Mouse (Mus musculus) kidney, adult 2 months (tissue): Measurements from ENCODE around the gene Ckmt2. TPM values are rescaled to one million over a fixed set of nuclear protein-coding genes. Genes with fewer than 3 reads are reported as not detected.

ENCODE experiments used
- DNase-seq: peaks from one replicate; pipeline ENCODE4 v3.0.0; 2021
- H3K27ac ChIP-seq: fragments of 200-500 bp; 2 replicates; pipeline ENCODE4 v1.5.1; 2012; ENCODE audit warnings: low read depth, low read length, control low read depth, inconsistent platforms; ENCODE audit not compliant: insufficient read depth
- H3K27me3 ChIP-seq: fragments of 200-500 bp; replicated peaks from 2 replicates; pipeline ENCODE4 v1.6.1; 2012; ENCODE audit warnings: mild to moderate bottlenecking, moderate library complexity, low read length, inconsistent platforms; ENCODE audit not compliant: control insufficient read depth, insufficient read depth
- H3K36me3 ChIP-seq: fragments of 200-500 bp; 2 replicates; pipeline ENCODE4 v1.6.1; 2012; ENCODE audit warnings: mild to moderate bottlenecking, moderate library complexity, low read length, inconsistent platforms; ENCODE audit not compliant: control insufficient read depth, insufficient read depth
- H3K4me1 ChIP-seq: fragments of 200-500 bp; 2 replicates; pipeline ENCODE4 v1.6.1; 2011; ENCODE audit warnings: low read length; ENCODE audit not compliant: control insufficient read depth, insufficient read depth
- H3K4me3 ChIP-seq: fragments of 200-500 bp; 2 replicates; pipeline ENCODE4 v1.5.1; 2011; ENCODE audit warnings: mild to moderate bottlenecking, low read depth, low read length, control low read depth; ENCODE audit not compliant: insufficient read depth
- CTCF ChIP-seq: fragments of 200-500 bp; conservative IDR thresholded peaks from 2 replicates; pipeline ENCODE4 v1.5.1; 2011; ENCODE audit warnings: low read depth, mild to moderate bottlenecking, control low read depth, low read length, moderate library complexity, mixed read lengths; ENCODE audit not compliant: insufficient read depth, insufficient read length
- POLR2A ChIP-seq: fragments of 200-500 bp; IDR thresholded peaks from one replicate; pipeline ENCODE4 v1.6.1; 2011; ENCODE audit warnings: low read depth, low read length, control low read depth
- WGBS: fragments of 180-500 bp; shearing (Covaris S2); methylation state at CpG from one replicate; pipeline ENCODE4 v1.1.7; 2018; 5-methylcytosine and 5-hydroxymethylcytosine counted together
- polyA plus RNA-seq: library from polyadenylated mRNA; depleted of rRNA; stranded (reverse); fragments of >200 nt; gene quantifications from 2 replicates; pipeline ENCODE4 v1.2.3, GENCODE M21; 2012

The Ckmt2 gene
- polyA plus RNA-seq, 1 experiment: 35.1 TPM

GRCm38 (mm10) chr13:91873734-91874329 is 2.9 kb downstream of the Ckmt2 start:
- TF ChIP-seq CTCF: no peak
- TF ChIP-seq POLR2A: no peak
- DNase-seq: peak; percentile 10
- Histone ChIP-seq H3K27ac (no peak overlapping the region), H3K4me1 (no peaks in the 10 kb centered on the region), H3K4me3 (no peak overlapping the region), H3K36me3 (no peaks in the 10 kb centered on the region), H3K27me3 (no peaks in the 10 kb centered on the region)
- WGBS: 63% methylated on average over 7 of the region's 7 CpGs

- Histone ChIP-seq H3K27me3 (no peaks in the 10 kb centered on the region), H3K4me1 (no peaks in the 10 kb centered on the region), H3K36me3 (no peaks in the 10 kb centered on the region), H3K4me3 (no peak overlapping the region), H3K27ac (no peak overlapping the region)
- no peak for DNase-seq
- no peak for TF ChIP-seq POLR2A
- TF ChIP-seq CTCF: no peak
- 95% methylated on average over 1 of the region's 1 CpGs for WGBS
These were observed 8.1 kb downstream of the Ckmt2 start for GRCm38 (mm10) chr13:91868577-91868976.

- no peaks in the 10 kb centered on the region for H3K4me1 ChIP-seq
- H3K36me3 ChIP-seq: no peaks in the 10 kb centered on the region
- H3K4me3 ChIP-seq: no peak overlapping the region
- WGBS: 78% methylated on average over 7 of the region's 7 CpGs
- TF ChIP-seq POLR2A: no peak
- TF ChIP-seq CTCF: peak; percentile 53
- DNase-seq: no peak
- H3K27me3 ChIP-seq: 0 out of 2 replicates have a peak, but pooled peaks cover 2% of the 10 kb centered on the region
- no peak overlapping the region for H3K27ac ChIP-seq
These were observed 17.9 kb downstream of the Ckmt2 start for GRCm38 (mm10) chr13:91858835-91859234.

GRCm38 (mm10) chr13:91857427-91857826 is 19.3 kb downstream of the Ckmt2 start:
- TF ChIP-seq POLR2A (no peak), CTCF (no peak)
- H3K4me3 ChIP-seq: no peak overlapping the region
- WGBS: 72% methylated on average over 8 of the region's 8 CpGs
- H3K36me3 ChIP-seq: no peaks in the 10 kb centered on the region
- DNase-seq: no peak
- no peaks in the 10 kb centered on the region for H3K4me1 ChIP-seq
- H3K27ac ChIP-seq: no peak overlapping the region
- 0 out of 2 replicates have a peak, but pooled peaks cover 2% of the 10 kb centered on the region for H3K27me3 ChIP-seq

- TF ChIP-seq POLR2A (no peak), CTCF (no peak)
- Histone ChIP-seq H3K27me3 (0 out of 2 replicates have a peak, but pooled peaks cover 2% of the 10 kb centered on the region), H3K27ac (no peak overlapping the region), H3K36me3 (no peaks in the 10 kb centered on the region), H3K4me3 (no peak overlapping the region), H3K4me1 (no peaks in the 10 kb centered on the region)
- no peak for DNase-seq
- 76% methylated on average over 3 of the region's 3 CpGs for WGBS
These were observed 22.3 kb downstream of the Ckmt2 start for GRCm38 (mm10) chr13:91854412-91854811.

GRCm38 (mm10) chr13:91827876-91828275 is 48.8 kb downstream of the Ckmt2 start:
- Histone ChIP-seq H3K36me3 (no peaks in the 10 kb centered on the region), H3K4me1 (no peaks in the 10 kb centered on the region), H3K4me3 (no peak overlapping the region), H3K27me3 (no peaks in the 10 kb centered on the region), H3K27ac (no peak overlapping the region)
- TF ChIP-seq POLR2A: no peak
- TF ChIP-seq CTCF: no peak
- DNase-seq: no peak

GRCm38 (mm10) chr13:91826066-91826465 is 50.6 kb downstream of the Ckmt2 start:
- H3K36me3 ChIP-seq: no peaks in the 10 kb centered on the region
- WGBS: 51% methylated on average over 2 of the region's 2 CpGs
- H3K27me3 ChIP-seq: no peaks in the 10 kb centered on the region
- H3K4me3 ChIP-seq: no peak overlapping the region
- DNase-seq: no peak
- no peak overlapping the region for H3K27ac ChIP-seq
- no peaks in the 10 kb centered on the region for H3K4me1 ChIP-seq
- TF ChIP-seq CTCF: no peak
